Mouse (Mus musculus): ENCODE data around the gene Klhl21.
"Not testable (repeated sequence)": the region's sequence is repeated elsewhere in the genome, so short reads cannot be mapped to it uniquely, and the experiment has no call there.

Klhl21 gene

DNA sequence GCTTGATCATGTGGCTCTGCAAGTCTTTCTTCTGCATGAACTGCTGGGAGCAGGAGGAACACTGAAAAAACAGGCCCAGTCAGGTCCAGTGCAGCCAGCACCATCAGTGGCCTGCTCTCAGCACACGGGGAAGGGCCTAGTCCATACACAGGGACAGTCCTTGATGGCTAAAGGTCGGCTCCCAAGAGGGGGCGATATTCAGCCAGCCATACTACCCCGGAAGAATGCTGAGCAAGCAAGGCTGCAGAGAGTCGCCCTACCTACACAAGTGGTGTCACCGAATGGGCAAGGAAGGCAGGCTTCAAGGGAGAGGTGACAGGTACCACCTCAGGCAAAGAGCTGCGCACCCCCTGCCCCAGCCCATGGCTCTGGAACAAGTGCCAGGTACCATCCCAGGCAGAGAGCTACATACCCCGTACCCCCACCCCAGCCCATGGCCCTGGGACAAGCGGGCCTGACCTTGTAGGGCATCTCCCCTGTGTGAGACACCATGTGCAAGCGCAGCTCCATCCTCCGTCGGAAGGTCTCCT, 13.0 kb downstream of the Klhl21 start:
- no peak for DNase-seq (ENCODE audit: low read depth, low spot score)

DNA sequence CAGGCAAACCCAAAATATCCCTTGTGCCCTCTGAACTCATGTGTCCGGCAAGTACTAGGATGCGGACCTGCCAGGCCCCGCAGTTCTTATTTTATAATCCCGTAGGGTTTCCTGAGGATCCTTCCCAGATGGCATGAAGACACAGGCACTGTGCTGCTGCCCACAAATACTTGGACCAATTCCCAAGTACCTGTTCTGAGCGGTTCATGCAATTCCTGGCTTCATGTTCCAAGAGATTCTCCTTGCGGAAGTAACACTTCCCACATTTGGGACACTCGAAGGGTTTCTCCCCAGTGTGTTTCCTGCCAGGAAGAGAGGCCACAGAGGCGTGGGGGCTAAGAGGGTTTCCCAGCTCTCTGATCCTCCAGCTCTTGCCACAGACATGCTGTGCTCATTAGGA, 13.9 kb downstream of the Klhl21 start:
- peak; percentile 71 for DNase-seq (ENCODE audit: low read depth, low spot score)

DNA sequence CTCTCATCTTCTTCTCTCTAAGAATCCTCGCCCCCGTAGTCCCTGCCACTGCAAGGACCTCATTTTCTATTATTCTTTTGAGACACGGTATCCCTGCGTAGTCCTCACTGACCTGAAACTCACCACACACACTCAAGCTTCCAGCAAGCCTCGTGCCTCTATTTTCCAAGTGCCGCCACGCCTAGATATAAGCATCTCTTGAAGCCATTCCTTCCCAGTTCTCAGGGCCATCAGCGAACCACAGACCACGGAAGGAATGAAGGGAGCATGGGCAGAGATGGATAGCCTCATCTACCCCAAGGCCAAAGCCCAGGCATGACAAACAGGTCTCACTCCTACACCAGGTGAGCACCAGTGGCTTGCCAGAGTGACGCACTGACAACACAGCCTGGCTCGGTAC, 15.9 kb downstream of the Klhl21 start:
- DNase-seq (ENCODE audit: low read depth, low spot score) = no peak

DNA sequence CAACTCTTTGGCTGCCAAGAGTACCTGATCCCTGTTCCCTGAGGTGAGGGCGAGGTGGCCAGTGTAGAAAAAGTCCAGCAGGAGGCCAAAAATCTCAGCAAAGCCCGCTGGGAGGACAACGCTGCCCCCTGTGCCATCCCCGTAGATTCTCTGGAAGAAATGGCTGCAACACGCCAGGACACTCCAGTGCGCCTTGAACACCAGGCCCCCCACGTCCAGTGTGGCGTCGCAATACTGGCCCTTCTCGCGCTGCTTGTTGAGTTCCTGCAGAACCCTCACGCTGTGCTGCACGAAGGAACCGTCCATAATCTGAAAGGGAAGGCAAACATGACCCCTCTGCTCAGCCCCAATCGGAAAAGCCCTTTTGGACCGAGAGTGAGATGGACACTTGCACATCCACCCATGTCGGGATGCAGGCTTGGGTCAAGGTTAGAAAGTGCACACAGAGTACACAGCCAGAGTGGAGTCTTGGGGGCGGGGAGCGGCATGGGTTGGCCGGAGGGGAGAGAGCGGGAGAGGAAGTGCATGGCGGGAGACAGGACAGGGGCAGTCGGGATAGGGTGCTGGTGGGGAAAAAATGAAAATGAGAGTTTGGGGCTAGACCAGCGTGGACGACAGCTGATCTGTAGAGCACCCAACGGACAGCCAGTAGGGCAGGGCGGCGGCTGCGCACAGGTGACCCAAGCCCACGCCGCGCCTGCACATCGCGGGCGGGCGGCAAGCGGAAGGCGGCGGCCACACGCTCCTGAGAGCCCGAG, 18.3 kb downstream of the Klhl21 start:
- DNase-seq (ENCODE audit: low read depth, low spot score) = no peak

DNA sequence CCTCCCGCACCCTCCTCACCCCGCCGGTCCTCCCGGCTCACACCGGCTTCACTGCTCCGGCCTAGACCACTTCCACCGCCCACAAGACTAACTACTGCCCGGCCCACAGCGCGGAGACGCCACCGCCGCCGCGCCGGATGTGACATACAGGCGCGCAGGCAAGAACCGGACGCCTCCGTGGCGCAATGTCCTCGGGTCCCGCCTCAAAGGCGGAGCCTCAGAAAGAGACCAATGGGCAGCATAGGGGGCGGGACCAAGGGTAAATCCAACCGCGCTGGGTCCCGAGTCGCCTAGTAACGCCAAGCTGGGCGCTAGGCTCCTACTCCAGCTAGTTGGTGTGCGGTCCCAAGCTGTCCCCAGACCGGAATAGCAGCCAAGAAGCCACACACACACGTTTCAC, 18.9 kb downstream of the Klhl21 start, which contains the start of gene Zbtb48:
TSS of gene Zbtb48 (minus strand) at position 148 of the 400 bp plus-strand sequence.
- DNase-seq (ENCODE audit: low read depth, low spot score) = peak; percentile 98

DNA sequence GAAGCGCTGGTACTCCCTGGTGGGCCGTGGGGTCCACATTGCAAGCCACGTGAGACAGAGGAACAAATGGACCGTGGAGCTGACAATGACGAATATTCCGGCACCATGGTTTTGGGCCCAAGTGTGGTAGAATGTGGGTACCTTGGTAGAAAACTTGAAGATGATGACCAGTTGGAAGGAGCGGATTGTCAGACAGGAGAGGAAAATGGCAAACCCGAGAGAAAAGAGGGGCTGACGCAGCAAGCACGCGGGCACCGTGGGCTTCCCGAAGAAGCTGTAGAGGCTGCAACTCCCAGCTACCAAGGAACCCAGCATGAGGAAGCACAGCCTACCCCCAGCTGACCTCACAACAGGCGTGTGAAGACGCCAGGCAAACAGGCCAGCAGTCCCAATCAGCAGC, 19.9 kb downstream of the Klhl21 start:
- no peak for DNase-seq (ENCODE audit: low read depth, low spot score)

DNA sequence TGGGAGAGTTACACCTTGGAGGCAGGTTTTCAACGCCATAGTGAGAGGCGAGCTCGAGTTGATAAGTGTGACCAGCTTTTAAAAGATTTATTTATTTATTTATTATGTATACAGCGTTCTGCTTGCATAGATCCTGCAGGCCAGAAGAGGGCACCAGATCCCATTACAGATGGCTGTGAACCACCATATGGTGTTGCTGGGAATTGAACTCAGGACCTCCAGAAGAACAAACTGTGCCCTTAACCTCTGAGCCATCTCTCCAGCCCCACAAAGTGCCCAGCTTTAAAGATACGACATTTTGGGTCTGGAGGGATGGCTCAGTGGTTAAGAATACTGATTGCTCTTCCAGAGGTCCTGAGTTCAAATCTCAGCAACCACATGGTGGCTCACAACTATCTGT, 20.5 kb downstream of the Klhl21 start:
- DNase-seq (ENCODE audit: low read depth, low spot score) = no peak

DNA sequence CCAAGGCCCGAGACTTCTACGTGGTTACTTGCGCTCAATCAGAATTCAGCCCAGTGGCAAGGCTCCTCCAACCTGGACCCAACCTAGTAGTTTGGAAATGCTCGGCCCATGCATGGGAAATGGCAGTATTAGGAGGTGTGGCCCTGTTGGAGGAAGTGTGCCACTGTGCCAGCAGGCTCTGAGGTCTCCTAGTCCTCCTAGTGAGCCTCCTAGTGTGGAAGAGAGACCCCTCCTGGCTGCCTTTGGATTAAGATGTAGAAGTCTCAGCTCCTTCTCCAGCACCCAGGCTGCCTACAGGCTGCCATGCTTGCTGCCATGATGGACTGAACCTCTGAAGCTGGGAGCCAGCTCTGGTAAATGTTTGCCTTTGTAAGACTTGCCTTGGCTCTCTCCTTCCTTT, 21.4 kb downstream of the Klhl21 start:
- DNase-seq (ENCODE audit: low read depth, low spot score) = peak; percentile 46

DNA sequence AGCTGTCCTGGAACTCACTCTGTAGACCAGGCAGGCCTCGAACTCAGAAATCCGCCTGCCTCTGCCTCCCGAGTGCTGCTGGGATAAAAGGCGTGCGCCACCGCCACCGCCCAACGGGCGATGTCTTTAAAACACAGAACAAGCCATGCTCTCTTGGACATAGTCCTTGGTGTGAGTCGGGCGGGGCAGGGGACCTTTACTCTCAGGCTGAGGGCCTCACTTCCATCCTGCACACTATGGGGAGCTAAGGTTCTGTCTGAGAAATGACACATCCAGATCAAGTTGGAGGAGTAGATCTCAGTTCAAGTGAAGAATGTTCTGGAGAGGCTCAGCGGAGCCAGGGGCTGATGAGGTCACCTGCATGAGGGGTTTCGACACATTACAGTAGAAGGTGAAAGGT, 24.3 kb downstream of the Klhl21 start:
- no peak for DNase-seq (ENCODE audit: low read depth, low spot score)

DNA sequence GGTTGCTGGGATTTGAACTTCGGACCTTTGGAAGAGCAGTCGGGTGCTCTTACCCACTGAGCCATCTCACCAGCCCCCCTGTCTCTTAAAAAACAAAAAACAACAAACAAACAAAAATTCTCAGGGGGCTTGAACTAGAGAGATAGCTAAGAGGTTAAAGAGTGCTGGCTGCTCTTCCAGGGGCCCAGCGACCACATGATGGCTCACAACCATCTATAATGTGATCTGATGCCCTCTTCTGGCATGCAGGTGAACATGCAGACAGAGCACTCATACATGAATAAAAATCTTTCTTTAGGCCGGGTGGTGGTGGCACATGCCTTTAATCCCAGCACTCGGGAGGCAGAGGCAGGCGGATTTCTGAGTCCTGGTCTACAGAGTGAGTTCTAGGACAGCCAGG, 27.9 kb downstream of the Klhl21 start:
- not testable (repeated sequence) for DNase-seq (ENCODE audit: low read depth, low spot score)

DNA sequence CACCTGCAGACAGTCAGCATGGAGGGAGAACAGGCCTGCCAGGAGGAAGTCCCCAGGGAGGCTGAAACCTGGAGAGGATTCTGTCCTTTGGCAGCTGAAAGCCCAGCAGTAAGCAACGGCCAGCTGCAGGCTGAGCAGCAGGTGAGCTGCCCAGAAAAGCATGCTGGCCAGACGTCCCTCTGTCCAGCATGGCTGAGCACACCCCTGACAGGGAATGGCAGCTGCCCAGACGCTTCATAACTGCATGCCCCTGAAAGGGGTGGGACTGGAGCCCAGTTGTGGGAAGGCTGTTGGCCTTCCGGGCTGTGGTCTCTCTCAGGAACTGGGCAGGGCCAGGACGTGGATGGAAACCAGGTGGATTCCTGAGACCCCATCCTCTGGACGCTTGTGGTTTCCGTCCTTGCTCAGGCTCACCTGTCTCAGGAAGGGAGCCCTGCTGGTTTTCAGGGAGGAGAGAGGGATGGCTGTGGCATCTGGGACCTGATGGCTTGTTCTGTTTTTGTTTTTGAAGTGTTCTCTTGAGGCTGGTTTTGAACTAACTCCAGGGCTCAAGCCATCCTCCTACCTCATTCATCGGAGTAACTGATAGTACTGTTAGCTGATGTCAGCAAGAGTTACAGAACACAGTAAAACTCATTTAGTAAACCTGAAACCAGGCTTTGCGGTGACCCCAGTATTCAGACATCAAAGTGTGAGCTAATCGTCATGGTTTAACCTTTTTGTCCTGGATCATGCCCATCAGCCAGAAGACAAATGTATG, 29.8 kb downstream of the Klhl21 start, which contains the start of gene Tas1r1:
TSS of gene Tas1r1 (minus strand) at position 344 of the 760 bp plus-strand sequence.
- DNase-seq (ENCODE audit: low read depth, low spot score) = no peak

DNA sequence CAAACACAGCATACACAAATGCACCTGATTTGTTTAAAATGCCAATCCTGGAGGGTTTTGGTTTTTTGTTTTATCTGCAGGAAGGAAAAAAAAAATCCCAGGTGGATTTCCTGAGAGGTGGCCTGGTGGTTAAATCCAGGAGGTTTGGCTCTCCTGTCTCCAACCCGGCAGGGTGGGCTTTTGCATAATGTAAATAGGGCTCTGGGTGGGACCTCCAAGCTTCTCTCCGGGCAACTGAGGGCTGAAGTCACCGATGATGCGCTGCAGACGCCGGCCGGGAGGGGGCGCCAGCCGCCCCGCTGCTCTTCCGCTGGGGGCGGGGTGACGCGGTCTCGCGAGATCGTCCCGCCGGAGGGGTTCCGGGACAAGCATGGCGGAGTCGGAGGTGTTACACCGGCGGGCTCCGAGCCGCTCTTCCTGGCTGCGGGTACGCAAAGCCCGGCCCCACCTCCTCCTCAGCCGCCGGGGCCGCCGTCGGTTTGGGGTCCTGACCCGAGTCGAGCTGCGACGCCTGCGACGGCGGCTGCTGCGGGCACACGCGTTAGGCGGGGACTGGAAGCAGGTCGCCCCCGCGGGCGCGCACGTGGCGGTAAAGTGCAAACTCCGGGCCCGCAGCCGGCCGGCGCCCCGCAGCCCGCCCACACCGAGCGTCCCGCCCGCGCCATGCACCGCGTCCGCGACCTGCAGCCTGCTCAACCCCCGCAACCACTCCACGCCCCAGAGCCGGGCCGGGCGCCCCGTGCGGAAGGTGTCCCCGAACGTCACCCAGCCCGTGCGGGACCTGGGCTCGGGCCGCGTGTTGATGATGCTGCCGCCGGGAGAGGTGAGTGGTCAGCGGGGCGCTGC, 30.6 kb downstream of the Klhl21 start, which contains the start of gene Nol9:
TSS of gene Nol9 (plus strand) at position 337 of the 846 bp plus-strand sequence.
- DNase-seq (ENCODE audit: low read depth, low spot score) = peak; percentile 93

DNA sequence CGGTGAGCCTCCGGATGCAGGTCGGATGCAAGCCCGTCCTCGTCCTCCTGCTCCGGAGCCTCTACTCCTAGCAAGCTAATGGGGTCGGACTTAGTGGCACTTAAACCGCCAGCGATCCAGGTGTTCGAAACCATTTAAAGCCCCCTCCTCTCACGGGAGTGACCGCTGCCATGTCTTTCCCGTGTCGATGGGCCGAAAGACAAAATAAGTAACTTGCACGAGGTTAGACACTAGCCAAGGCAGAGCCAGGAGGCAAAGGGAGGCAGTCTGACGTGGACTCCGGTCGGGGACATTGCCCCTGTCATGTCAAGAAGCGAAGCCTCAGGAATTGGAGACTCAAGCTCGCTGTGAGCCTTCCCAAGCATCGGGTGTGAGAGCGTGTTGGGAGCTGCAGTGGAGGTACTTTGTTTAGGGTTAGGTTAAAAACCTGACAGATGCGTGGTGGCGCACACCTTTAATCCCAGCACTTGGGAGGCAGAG, 31.3 kb downstream of the Klhl21 start:
- DNase-seq (ENCODE audit: low read depth, low spot score) = no peak

DNA sequence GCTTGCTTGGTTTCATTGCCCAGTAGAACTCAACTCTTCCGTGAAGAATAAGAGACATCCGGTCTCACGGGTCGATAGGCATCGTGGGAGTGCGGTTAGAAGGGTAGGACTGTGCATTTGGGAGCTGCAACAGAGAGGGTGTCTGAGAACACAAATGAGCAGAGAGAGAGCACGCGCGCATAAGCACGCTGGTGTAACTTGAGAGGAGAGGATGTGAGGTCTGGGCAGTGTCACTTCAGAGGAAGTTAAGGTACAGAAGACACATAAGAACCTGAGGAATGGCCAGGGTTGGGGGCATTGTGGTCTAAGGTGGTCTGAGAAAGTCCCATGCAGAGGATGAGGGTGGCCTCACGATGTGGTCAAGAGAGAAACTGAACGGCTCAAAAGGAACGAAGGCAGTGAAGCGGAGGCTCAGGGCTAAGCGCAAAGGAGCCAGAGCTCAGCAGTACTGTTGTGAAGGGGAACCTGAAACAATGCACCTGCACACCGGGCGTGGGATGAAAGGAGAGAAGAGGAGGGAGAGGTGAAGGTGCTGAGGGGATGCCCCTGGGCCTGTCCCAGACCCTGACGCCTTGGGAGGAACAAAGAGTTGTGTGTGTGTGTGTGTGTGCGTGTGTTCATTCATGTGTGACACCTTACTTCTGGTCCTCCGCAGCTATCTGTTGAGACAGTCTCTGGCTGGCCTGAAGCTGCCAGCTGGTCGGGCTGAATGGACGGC, 33.5 kb downstream of the Klhl21 start:
- DNase-seq (ENCODE audit: low read depth, low spot score) = no peak

DNA sequence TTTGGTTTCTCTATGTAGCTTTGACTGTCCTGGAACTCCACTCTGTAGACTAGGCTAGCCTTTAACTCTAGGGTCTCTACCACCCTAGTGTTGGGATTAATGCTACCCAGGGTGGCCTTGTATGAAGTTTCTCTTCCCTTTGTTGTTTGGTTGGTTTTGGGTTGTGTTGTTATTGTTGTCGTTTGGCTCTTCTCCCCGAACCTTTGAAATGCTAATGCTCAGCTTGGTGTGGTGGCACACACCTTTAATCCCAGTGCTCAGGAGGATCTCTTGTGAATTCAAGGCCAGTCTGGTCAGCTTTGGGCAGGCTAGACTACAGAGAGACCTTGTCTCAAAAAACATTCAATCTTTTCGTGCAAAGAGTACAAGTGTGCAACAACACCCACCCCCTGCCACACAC, 34.6 kb downstream of the Klhl21 start:
- DNase-seq (ENCODE audit: low read depth, low spot score) = no peak

DNA sequence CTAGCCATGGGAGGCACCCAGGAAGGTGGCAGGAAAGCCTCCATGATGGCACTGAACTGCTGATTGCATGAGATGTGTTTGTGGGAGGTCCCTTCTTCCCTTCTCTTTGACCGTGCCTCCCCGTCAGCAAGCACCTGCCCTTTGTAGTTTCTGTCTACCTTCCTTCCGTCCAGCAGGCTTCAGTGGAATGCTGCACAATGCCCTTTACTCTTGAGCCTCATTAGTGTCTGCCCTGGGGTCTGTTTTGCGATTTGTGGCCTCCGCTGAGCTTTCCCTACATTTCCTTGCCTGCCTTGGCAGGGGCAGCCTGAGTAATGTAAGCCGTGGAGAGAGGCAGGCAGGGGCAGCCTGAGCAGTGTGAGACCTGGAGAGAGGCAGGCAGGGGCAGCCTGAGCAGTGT, 36.0 kb downstream of the Klhl21 start:
- DNase-seq (ENCODE audit: low read depth, low spot score) = no peak

DNA sequence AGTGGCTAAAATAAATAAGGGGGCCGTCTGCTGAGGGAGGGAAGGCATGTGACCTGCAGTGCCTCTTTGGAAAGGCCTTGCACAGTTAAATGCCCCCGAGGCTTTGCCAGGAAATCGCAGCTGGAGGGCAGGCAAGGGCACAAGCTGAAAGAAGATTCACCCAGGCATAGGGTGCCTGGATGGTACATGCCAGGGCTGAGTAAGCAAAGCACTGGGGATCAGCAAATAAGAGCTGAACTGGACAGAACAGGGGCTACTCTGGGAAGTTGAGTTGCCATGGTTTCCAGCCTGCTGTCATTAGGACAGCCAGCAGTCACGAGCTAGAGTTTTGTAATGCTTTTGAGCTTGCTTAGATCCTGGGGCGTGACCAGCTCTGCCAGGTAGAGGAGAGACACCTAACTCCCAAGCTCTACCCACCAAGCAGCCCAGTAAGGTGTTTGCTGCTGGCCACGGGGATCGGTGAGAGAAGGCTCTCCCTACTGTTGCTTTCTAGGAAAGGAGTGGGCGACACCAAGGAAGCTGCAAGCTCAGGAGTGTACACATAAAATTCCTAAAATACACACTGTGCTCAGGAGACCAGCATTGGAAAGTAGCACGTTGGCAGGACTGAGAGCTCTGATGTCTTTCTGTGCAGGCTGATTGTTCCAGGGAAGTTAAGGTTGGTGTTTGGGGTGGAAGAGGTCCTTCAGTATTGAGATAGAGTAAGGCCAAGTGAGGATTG, 53.9 kb downstream of the Klhl21 start:
- peak; percentile 63 for DNase-seq (ENCODE audit: low read depth, low spot score)

DNA sequence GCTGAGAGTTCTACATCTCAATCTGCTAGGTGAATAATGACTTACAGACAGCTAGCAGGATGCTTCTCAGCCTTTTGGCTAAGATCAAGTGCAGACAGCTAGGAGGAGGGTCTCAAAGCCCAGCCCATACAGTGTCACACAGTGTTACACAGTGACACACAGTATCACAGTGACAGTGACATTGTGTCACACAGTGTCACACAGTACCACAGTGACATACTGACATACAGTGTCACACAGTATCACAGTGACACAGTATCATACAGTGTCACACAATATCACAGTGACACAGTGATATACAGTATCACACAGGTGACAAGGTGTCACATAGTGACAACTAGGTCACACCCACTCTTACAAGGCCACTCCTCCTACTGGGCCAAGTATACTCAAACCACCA, 58.7 kb downstream of the Klhl21 start:
- no peak for DNase-seq (ENCODE audit: low read depth, low spot score)

All from brain, adult 2 months (tissue).